Mouse (Mus musculus) spleen, adult 2 months (tissue): Measurements from ENCODE around the gene Cpsf4l.

Experiments used
- CTCF ChIP-seq: fragments of 200-500 bp; IDR thresholded peaks from 2 replicates; pipeline ENCODE4 v1.5.1; 2011; ENCODE audit warnings: mild to moderate bottlenecking, inconsistent platforms; ENCODE audit not compliant: insufficient read depth, insufficient read length, insufficient replicate concordance; ENCODE audit errors: extremely low read depth
- POLR2A ChIP-seq: fragments of 200-500 bp; IDR thresholded peaks from 2 replicates; pipeline ENCODE4 v1.6.1; 2011; ENCODE audit warnings: low read depth, low read length, inconsistent platforms

DNA sequence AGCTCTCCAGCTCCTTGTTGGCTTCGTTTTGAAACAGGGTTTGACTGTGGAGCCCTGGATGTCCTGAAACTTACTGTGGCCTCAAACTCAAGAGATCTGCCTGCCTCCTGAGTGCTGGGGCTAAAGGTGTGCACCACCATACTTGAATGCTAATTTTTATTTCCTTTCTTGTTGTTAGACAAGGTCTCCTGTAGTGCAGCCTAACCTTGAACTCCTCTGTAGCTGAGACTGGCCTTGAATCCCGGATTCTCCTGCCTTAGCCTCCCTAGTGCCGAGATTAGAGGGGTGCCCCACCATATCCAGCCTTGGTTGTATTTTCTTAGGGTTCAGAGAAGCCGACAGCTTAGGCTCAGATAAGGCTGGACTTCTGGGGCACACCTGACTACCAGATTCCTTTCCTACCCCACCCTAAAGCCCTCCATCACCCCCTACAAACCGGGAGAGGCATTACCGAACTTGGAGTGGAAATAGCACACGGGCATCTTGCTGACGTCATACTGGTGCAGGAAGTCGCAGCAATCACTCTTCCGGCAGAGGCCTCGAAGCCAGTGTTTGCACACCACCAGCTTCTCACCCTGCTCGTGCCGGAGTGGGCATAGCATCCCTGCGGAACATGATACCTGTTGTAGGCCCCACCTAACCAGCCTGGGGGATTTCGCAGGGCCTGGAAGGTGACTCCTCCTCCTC lies 3.7 kb downstream of the Cpsf4l start:
- TF ChIP-seq CTCF (no peak), POLR2A (no peak)
